Mouse (Mus musculus): ENCODE measurements at regions not wholly inside any gene's neighbourhood (a gene's known extent, or its start where the extent isn't known, plus 50 kb on each side); places are given as distances from the start of the nearest gene placed in this dataset.

DNA sequence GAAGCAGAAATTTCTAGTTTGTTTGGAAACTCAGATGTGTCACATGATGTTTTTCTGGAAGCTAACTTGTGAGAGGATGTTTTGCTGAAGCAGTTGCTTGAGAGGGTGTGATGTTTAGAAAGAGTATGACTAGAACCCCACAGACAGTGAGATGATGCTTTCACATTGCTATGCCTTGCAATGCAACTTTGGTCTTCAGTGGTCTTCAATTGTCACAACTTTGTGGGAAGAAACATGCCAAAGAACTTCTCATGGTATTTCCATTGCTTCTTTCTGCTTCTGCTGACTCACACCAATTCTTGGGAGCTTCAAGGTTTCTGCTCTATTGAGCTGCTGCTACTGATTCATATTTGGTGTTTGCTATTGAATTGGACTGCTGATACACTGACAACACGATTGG, 365.3 kb upstream of the Tmem229a start:
- DNase-seq: no peak

DNA sequence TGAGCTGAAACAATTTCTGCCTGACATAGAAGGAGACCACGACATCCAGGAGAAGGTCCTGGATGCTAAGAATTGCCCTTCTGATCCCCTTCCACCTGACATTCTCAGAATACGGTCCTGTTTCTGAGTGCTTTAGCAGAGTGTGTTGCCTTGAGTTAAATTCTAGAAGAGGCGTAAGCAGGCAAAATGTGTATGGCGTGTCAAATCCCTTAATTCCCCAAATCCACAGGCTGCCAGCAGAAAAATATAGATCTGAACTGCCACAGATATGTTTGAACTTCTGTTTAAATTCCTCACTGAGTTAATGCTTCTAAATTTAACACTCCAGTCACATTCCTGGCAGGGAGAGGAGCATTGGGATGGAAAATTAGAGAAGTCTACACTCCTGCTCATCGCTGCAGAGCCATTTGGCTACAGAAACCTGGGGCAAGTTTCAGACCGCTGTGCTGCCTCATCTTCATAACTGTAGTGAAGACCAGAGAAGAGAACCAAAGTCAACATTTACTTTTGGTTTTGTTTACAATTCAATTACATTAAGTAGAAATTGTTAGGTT, 364.3 kb upstream of the Tmem229a start:
- DNase-seq: no peak

DNA sequence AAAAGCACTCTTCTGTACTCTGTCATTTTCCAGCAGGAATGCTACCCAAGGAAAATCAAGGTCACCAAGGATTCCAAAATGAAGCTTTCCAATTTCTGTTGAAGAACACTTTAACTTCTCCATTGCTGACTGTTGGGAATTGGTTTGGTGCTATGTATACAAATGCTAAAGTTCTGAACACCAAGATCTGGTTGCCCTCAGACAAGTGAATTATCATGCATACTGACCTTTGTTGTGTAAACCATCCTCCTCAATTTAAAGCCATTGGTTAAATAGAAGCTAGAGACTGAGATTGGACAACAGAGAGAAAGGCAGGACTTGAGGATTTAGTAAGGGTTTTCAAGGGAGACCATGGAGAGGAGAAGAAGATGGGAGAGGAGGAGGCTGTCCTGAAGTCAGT, 351.4 kb upstream of the Tmem229a start:
- no peak for DNase-seq

DNA sequence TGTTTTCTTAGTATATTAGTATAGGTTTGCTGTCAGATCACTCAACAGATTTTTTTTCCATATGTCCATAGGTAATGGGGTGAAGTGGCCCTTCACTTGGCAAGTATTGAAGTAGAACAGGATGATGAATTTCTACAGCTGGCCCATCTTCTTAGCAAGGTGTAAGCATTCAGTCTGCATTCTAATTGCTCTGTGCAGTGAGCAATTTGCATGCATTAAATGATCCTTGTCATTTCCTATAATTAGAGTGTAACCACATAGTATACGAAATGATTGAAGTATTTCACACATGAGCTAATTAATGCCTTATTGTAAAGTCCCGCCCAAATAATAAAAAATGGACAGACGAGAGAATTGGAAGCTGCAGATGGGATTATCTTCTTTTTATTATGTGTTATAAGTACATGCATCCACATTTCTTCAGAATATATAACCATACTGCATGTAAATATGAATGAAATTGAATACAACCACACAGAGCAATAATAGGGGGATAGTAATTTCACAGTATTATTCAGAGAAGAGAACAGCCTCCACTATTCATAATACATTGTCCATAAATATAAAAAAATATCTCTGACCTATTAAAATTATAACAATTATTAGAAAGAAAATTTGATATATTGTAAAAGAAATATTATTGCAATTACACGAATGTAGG, 348.9 kb upstream of the Tmem229a start:
- DNase-seq: no peak

DNA sequence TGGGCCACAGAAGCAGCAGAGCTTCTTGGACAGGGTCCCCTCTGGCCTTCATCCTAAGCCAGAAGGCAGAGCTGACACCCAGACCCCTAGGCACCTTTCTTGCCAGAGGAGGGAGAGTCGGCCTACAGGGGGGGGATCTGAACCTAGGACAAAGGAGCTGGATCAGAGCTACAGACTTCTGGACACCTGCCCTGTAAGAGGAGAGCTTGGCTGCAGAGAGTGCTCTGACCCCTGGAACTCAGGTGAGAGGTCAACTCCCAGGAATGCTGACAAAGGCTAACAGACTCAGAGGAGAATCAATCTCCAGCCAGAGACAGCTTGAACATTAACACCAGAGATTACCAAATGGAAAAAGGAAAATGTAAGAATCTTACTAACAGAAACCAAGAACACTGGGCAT, 335.5 kb upstream of the Tmem229a start:
- no peak for DNase-seq

DNA sequence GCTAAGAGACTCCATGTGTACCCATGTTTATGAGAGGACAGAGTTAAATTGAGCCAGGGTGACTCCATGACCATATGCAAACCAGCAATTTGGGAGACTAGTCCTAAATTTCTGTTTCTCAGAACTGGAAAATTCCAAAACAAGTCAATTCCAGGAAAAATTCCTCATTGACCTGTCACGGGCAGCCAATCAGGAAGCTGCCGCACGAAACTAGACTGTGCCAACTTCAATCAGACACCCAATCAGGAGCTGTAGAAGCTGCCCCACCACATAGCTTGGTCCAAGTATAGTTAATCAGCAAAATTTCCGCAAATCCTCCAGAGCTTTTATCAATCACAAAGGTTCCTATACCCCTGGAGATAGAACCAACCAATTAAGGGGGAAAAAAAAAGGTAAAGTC, 331.5 kb upstream of the Tmem229a start:
- DNase-seq: no peak

DNA sequence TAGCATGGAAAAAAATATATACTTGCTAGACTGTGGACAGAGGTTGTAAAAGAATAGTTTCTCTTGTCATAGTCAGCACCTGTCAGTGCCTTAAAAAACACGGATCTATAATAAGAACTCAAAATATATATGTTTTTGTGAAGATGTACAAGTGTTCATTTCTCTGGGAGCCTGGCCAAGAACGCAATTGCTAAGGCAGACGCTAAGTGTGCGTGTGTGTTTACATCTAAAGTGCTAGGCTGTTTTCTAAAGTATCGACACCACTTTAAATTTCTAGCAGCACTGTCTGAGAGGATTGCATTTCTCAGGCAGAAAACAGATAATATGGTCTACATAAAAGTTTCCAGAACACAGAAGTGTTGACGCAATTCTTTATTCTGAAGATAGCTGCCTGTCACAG, 330.2 kb upstream of the Tmem229a start:
- no peak for DNase-seq

DNA sequence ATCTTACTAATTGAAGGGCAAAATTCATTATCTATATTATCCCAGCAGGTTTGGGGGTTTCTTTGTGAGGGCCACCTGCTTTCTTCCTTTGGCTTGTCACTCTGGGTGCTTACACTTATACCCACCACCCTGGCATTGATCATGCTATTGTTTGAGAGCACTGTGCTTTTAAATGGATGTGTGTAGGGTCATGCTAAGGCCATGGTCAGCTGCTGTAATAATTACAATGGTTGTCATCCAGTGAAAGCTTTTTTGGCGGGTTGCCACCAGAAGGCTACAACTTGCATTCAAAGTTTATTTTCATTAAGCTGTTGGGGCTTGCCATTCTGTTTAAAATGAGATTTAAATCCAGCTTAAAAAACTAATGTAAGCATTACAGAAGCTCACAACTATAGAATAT, 322.4 kb upstream of the Tmem229a start:
- DNase-seq: peak; percentile 84

DNA sequence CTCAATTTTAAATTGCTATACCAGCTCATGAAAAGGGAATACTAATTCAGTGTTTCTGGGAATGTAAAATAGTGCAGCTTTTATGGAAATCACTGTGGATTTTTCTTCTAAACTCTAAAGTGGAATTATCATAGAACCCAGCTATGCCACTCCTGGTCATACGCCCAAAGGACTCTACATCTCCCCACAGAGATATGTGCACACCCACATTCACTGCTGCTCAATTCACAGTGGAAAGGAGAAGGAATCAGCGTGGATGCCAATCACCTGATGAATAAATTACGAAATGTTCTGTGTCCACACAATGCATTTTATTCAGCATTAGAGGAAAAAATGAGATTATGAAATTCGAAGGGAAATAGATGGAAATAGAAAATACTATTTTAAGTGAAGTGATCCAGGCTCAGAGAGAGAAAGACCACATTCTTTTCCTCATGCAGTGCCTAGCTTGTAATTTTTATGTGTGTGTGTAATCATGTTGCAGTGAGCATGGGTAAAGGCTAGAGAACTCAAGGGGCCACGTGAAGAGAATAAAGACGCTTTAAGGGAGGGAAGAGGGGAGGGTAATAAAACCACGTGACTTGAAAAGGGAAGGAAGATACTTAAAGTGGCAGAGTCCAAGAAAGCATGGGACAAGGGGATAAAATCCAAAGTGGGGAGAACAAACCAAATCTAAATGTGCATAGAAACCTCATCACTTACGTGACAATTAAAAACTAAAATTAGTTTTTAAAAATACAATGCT, 321.8 kb upstream of the Tmem229a start:
- peak; percentile 73 for DNase-seq

DNA sequence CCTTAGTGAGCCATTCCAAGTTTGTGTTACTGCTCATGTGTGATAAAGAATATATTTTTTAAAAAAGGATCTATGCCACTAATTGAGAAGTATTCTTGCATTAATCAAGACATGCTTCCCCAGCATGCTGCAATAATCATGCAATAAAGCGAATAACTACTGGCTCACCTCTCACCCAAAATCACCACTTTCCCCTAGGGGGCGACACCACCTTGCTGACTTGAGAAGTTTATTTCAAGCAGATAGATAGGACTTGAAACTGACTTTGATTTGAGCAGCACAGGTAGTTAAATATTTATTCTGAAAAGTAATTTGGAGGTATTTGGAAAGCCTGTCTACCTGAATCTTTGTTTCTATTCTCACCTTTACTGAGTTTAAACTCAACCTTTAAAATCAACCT, 320.1 kb upstream of the Tmem229a start:
- DNase-seq: peak; percentile 62

DNA sequence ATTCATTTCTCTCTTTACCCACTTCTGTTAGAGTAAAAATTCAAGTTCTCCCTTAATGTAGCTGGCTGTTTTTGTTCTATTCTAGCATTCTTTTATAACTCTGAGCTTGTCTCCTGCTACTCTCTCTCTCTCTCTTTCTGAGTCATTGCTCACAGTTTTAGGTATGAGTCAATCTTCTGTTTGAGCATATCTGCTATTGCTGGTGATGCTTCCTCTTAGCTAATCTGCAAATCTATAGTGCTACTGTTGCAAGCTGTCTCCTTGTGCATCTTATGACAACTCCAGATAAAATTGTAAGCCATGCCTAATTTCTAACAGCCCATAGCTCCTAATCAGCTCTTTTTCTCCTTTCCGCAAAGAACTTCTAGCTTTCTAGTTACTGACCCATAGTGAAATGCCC, 304.5 kb upstream of the Tmem229a start:
- DNase-seq: no peak

DNA sequence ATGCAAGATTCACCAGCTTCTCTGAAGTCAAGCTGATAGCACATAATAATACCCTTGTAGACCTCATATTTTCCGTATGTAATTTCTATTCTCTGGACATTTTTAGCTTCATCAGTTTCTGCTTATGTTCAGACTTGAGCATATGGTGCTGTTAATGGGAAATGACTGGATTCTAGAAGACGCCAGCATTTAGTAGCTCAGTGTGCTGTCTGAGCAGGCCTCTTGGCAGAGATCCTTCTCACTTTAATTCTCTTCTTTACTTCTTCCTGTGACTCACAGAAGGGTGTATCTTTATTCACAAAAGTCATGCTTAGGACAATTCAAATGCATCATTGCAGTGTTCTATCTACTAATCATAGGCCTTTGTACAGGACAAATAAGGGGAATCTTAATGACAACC, 299.7 kb upstream of the Tmem229a start:
- no peak for DNase-seq

DNA sequence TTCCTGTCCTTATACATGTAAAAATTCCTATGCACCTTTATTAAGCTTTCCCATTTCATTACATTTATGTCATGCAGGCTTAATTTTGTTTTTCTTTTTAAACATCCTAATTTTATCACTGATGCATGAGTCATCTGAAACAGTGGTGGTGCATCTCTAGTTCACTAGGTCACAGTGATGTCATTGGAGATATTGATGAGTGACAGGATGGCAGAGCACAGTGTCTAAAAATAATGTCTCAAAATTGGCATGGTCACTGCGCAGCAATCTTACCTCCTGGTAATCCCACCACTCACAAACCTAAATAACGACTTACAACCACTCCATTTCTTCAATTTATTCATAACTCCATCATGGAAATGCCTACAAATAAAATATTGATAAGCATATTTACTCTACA, 280.9 kb upstream of the Tmem229a start:
- peak; percentile 17 for DNase-seq

DNA sequence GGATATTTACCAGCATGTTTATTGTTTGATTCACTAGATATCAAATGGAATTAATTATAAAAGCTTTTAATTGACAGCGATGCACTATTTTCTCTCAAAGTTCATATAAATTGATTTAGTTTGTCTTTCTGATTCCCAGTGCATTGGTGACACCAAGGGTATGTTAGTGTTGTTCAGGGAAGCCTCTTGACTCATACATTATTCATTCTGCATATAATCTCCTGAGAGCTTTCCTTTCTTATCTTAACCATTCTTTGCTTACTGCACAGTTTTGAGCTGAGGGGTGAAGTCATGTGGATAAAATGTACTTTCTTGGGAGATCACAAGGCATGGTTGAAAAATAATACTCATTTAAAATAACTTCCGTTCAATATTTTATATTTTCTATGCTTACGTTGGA, 280.5 kb upstream of the Tmem229a start:
- DNase-seq: peak; percentile 22

All from retina, postnatal 1 day (tissue).